Mouse (Mus musculus) heart, adult 2 months (tissue): ENCODE results near the gene Polr2e.

Source experiments
- CTCF ChIP-seq: fragments of 200-600 bp; IDR thresholded peaks from 2 replicates; pipeline ENCODE4 v1.8.1; 2022; ENCODE audit warnings: antibody characterized with exemption, mild to moderate bottlenecking, moderate library complexity
- EP300 ChIP-seq: fragments of 200-500 bp; IDR thresholded peaks from 2 replicates; pipeline ENCODE4 v1.6.1; 2011; ENCODE audit warnings: low read depth, low read length, control low read depth; ENCODE audit not compliant: insufficient read depth

DNA sequence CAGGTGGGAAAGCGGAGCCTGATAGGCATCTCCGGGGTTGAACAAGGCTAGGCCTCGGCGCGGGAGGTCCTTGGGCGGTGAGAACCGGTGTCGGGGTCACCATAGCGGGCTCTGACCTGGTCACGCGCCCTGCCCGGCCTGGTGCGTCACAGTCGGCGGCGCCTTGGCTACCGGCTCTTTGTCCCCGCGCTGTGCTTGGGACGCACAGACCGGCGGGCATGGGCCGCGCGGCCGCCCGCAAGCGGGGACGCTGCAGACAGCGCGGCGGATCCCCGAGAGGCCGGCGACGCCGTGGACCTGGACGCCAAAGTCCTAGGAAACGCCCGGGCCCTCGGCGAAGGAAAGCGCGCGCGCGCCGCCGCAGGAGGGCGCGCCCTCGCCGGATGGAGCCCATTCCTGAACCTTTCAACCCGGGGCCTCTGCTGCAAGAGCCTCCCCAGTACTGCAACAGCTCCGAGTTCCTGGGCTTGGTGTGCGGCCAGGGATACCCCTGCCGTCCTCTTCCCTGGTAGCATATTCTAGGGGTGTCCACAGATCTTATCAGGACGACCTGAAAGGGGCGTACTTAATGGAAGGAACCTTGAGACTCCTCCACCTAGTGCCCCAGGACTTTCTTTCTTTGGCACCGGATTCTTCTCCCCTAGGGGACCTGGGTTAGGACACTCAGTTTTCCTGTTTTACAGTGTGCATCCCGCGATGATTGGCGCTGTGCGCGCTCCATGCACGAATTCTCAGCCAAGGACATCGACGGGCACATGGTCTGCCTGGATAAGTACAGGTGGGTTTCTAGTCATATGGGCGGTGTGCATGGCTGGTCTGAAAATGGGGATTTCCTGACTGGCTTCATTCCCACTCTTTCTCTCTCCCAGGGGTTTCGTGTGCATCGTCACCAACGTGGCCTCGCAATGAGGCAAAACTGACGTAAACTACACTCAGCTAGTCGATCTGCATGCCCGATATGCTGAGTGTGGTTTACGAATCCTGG, 14.5 kb upstream of the Polr2e start:
- TF ChIP-seq EP300 = no peak
- peak; percentile 76 for TF ChIP-seq CTCF
